Mouse (Mus musculus) cerebellum, adult 9-11 months (tissue): ENCODE results near the gene Tas2r124.

Experiments used
- DNase-seq: peaks from one replicate; pipeline ENCODE4 v3.0.0; 2022

The Tas2r124 gene

GRCm38 (mm10) chr6:132754430-132754829, at the start of gene Tas2r124:
TSS of gene Tas2r124 (plus strand) at chr6:132754730.
- DNase-seq, result no peak

DNA sequence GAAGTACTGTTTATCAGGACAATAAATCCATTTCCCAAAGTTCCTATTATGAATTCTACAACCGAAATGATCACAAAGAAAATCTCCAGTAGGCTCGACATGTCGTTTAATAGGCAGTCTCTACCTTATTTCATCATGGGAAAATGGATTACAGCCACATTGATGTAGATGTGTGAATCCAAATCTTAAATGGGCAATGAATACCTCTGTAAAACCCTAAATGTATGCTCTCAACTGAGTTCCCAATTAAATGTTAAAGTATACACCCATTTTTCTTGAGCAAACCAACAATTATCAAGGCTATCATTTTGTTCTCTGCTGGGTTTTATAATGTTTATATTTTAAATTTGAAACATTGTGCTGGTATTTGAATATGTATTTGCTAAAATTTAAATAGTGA, 42.7 kb upstream of the Tas2r124 start, which contains the start of gene Tas2r122:
Gene Tas2r122 (minus strand): TSS at position 101 of the 400 bp plus-strand sequence.
- no peak for DNase-seq

DNA sequence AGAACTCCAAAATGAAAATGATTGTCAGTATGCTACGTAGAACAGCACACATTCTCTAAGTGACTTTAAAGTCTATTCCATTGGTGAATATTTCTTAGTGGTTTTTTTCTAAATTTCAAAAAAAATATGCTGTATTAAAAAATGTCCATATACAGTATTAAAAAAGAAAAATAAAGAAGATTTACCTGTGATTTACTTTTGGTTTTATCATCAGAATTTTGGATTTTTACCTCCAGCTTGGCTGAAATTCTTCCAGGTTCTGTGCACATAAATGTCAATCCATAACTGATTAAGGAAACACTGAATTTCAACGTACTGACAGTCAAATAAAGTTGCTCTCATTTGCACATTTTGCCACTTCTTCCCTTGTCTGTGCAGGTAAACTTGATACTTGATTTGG, 16.6 kb upstream of the Tas2r124 start, which contains the start of gene Tas2r115:
Gene Tas2r115 (minus strand): TSS at position 101 of the 400 bp plus-strand sequence.
- no peak for DNase-seq

GRCm38 (mm10) chr6:132750206-132750605, 4.3 kb upstream of the Tas2r124 start:
- no peak for DNase-seq

DNA sequence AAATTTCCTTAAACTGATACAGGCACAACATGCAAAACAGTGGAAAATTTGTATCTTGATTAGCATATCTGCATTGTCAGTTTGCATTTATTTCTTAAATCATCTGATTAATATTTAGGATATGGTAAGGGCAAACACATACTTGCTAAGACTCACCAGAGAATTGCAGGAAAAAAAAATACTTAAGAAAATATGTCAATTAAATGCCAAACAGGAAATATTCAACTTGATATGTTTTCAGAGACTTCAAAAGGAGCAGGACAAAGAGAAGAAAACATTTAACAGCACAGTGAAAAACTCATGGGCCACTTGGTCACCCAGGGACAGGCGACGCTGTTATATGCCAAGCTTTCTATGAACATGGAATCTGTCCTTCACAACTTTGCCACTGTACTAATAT, 7.3 kb downstream of the Tas2r124 start, which contains the start of gene Tas2r102:
Gene Tas2r102 (plus strand): TSS at position 301 of the 400 bp plus-strand sequence.
- DNase-seq, result no peak

GRCm38 (mm10) chr6:132778062-132778461, 23.5 kb downstream of the Tas2r124 start, which contains the start of gene Tas2r136:
TSS of gene Tas2r136 (minus strand) at chr6:132778162.
- no peak for DNase-seq

GRCm38 (mm10) chr6:132795393-132795792, 40.9 kb downstream of the Tas2r124 start:
- no peak for DNase-seq

DNA sequence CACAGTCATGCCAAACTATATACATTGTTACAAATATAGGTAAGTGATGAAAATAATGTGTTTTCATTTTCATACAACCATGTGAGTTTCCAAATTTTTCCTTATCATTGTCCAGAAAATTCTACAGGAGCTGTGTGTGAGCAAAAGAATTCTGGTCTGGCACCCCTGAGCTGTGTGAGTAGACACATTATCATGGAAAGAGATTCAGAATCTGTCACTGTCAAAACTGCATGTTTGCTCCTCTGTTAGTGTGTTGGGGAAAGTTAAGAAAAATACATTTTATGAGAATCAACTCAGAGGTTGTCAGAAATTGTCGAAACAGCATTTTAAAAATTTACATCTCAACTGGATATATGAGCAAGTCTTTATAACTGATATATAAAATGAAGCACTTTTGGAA, 48.0 kb downstream of the Tas2r124 start, which contains the start of gene Tas2r117:
Gene Tas2r117 (plus strand): TSS at position 301 of the 400 bp plus-strand sequence.
- DNase-seq, result no peak
